Mouse (Mus musculus) G1E (cell line): Measurements from ENCODE around the gene Aco2.

Experiments
- CTCF ChIP-seq: IDR thresholded peaks from 2 replicates; pipeline ENCODE4 v1.5.1; 2012; ENCODE audit warnings: low read depth, low read length, inconsistent platforms, mixed read lengths
- GATA1 ChIP-seq: IDR thresholded peaks from 2 replicates; pipeline ENCODE4 v1.6.1; 2012; ENCODE audit warnings: borderline replicate concordance, low read length, inconsistent platforms, mixed read lengths
- TAL1 ChIP-seq: conservative IDR thresholded peaks from 2 replicates; pipeline ENCODE4 v1.6.1; 2012; ENCODE audit warnings: low read depth, low read length, inconsistent platforms, mixed read lengths

DNA sequence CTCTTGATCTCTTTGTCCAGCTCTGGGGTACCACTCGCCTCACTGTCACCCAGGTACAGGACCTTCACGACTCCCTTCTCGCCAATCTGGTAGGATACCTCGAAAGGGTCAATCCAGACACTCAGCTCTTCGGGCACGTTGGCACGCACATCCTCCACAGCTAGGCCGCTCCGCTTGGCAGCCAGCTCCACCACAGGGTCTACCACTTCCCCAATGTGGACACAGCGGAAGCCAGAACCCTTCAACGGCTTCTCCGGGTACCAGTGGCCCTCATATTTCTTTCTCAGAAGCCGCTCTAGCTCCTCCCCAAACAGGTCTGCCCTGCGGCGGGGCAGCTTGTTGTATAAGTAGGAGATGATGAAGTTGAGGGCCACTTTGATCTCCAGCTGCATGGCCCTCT, 20.7 kb upstream of the Aco2 start:
- TF ChIP-seq CTCF: no peak
- TF ChIP-seq TAL1: no peak
- no peak for TF ChIP-seq GATA1
